Mouse (Mus musculus): ENCODE measurements around the gene Tesk2.

DNA sequence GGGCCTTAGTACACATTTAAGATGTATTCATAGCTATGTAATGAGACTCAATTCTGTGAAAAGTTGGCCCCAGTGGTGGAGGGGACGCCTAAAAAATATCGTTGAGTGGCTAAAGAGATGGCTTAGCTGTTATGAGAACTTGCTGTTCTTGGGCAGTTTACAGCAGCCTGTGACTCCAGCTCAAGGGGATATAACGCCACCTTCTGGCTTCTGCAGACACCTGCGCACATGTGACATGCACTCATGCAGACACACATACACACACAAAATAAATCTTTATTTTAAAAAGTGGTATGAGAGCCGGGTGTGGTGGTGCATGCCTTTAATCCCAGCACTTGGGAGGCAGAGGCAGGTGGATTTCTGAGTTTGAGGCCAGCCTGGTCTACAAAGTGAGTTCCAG is 55.6 kb downstream of the Tesk2 start:
- no peak for TF ChIP-seq CTCF (IDR thresholded peaks at IDR 0.05; ENCODE audit: insufficient read depth, low read length)
- no peak for TF ChIP-seq POLR2A (IDR thresholded peaks at IDR 0.05; ENCODE audit: borderline replicate concordance, extremely low read depth, low read depth, low read length)

Measured in lung, adult 2 months (tissue).